Comparison of ENCODE assay signal across 26 mouse cellular contexts in genomic region chr2:28954595-28954994, GRCm38 (mm10). TPM values are rescaled to one million over a fixed set of nuclear protein-coding genes. Genes with fewer than 3 reads are reported as not detected.
DNase-seq lines count a peak whose midpoint lies in the region; ATAC-seq and TF ChIP-seq lines count a peak whose summit lies in the region.
"Had no signal": no experiment of that assay in that cellular context is flagged by ENCODE, and none has a peak within 500 bp of the region (broad histone marks: within the 10 kb centered on the region; RNA-seq: fewer than 3 reads in every experiment).

No protein-coding gene starts in this region.

- TF ChIP-seq CTCF in midbrain, postnatal 0 days (IDR thresholded peaks at IDR 0.05), result no peak
- TF ChIP-seq CTCF in liver, postnatal 0 days (IDR thresholded peaks at IDR 0.05; ENCODE audit: low read depth), result no peak
- no peak for TF ChIP-seq CTCF in lung, postnatal 0 days (IDR thresholded peaks at IDR 0.05)

- 0 out of 2 replicates have a peak, but pooled peaks cover 2% of the 10 kb centered on the region for H3K36me3 ChIP-seq in hindbrain, embryonic 11.5 days (ENCODE audit: control insufficient read depth, insufficient read depth, low read length)
- no peaks in the 10 kb centered on the region for H3K36me3 ChIP-seq in hindbrain, embryonic 12.5 days
- H3K36me3 ChIP-seq in midbrain, postnatal 0 days (ENCODE audit: insufficient read depth, low read length), result no peaks in the 10 kb centered on the region
- H3K36me3 ChIP-seq in midbrain, embryonic 16.5 days (ENCODE audit: control insufficient read depth, insufficient read depth, low read length), result no peaks in the 10 kb centered on the region
- no peaks in the 10 kb centered on the region for H3K36me3 ChIP-seq in embryonic facial prominence, embryonic 11.5 days (replicated peaks; ENCODE audit: control insufficient read depth, insufficient read depth, low read depth, low read length)
- no peaks in the 10 kb centered on the region for H3K36me3 ChIP-seq in liver, postnatal 0 days (replicated peaks; ENCODE audit: insufficient read depth, low read length)
- no peaks in the 10 kb centered on the region for H3K36me3 ChIP-seq in lung, postnatal 0 days (ENCODE audit: insufficient read depth, low read length)
- H3K36me3 ChIP-seq: embryonic facial prominence, embryonic 12.5 days; forebrain, embryonic 12.5 days; heart, embryonic 10.5 days; hindbrain, embryonic 15.5 days had no signal

- no peak for ATAC-seq in hindbrain, embryonic 11.5 days (ENCODE audit: low FRiP score)
- no peak for ATAC-seq in hindbrain, embryonic 12.5 days (ENCODE audit: low FRiP score)
- no peak for ATAC-seq in midbrain, postnatal 0 days (ENCODE audit: low FRiP score)
- no peak for ATAC-seq in midbrain, embryonic 16.5 days
- ATAC-seq in embryonic facial prominence, embryonic 11.5 days (replicated peaks; ENCODE audit: insufficient number of reproducible peaks, low FRiP score, low TSS enrichment, low read depth), result 0 out of 2 replicates have a peak, but pooled peaks have one; percentile 29
- no peak for ATAC-seq in liver, postnatal 0 days
- ATAC-seq in lung, postnatal 0 days, result no peak
- ATAC-seq: activated CD4-positive, CD25-positive, alpha-beta regulatory T cell, adult 4 months; forebrain, embryonic 16.5 days; Patski had no signal

- no peak for TF ChIP-seq EP300 in liver, postnatal 0 days (IDR thresholded peaks at IDR 0.05; ENCODE audit: low read depth)
- no peak for TF ChIP-seq EP300 in lung, postnatal 0 days (IDR thresholded peaks at IDR 0.05)

- H3K9me3 ChIP-seq in hindbrain, embryonic 11.5 days (ENCODE audit: control insufficient read depth, low read length), result no peaks in the 10 kb centered on the region
- no peaks in the 10 kb centered on the region for H3K9me3 ChIP-seq in hindbrain, embryonic 12.5 days (replicated peaks)
- no peaks in the 10 kb centered on the region for H3K9me3 ChIP-seq in midbrain, postnatal 0 days (ENCODE audit: low read length)
- no peaks in the 10 kb centered on the region for H3K9me3 ChIP-seq in midbrain, embryonic 16.5 days (replicated peaks; ENCODE audit: control insufficient read depth, low read length, poor library complexity, severe bottlenecking)
- no peaks in the 10 kb centered on the region for H3K9me3 ChIP-seq in embryonic facial prominence, embryonic 11.5 days (replicated peaks; ENCODE audit: control insufficient read depth, low read length)
- no peaks in the 10 kb centered on the region for H3K9me3 ChIP-seq in liver, postnatal 0 days (ENCODE audit: low read length)
- H3K9me3 ChIP-seq in lung, postnatal 0 days (ENCODE audit: low read length), result no peaks in the 10 kb centered on the region
- H3K9me3 ChIP-seq: embryonic facial prominence, embryonic 12.5 days; forebrain, embryonic 12.5 days; heart, embryonic 10.5 days; hindbrain, embryonic 15.5 days had no signal

- H3K9ac ChIP-seq in hindbrain, embryonic 11.5 days (ENCODE audit: low read depth, low read length), result no peak overlapping the region
- no peak overlapping the region for H3K9ac ChIP-seq in hindbrain, embryonic 12.5 days
- no peak overlapping the region for H3K9ac ChIP-seq in midbrain, postnatal 0 days (replicated peaks; ENCODE audit: low read length, poor library complexity, severe bottlenecking)
- no peak overlapping the region for H3K9ac ChIP-seq in midbrain, embryonic 16.5 days (ENCODE audit: low read depth, low read length)
- no peak overlapping the region for H3K9ac ChIP-seq in embryonic facial prominence, embryonic 11.5 days (replicated peaks; ENCODE audit: low read length)
- no peak overlapping the region for H3K9ac ChIP-seq in liver, postnatal 0 days (replicated peaks)
- H3K9ac ChIP-seq in lung, postnatal 0 days (replicated peaks; ENCODE audit: low read depth), result no peak overlapping the region
- H3K9ac ChIP-seq: embryonic facial prominence, embryonic 12.5 days; forebrain, embryonic 12.5 days; hindbrain, embryonic 15.5 days had no signal

- 65% methylated on average over 9 of the region's 9 CpGs for WGBS in hindbrain, embryonic 11.5 days
- WGBS in hindbrain, embryonic 12.5 days, result 67% methylated on average over 9 of the region's 9 CpGs
- WGBS in midbrain, postnatal 0 days, result 82% methylated on average over 9 of the region's 9 CpGs
- WGBS in midbrain, embryonic 16.5 days, result 77% methylated on average over 9 of the region's 9 CpGs
- WGBS in embryonic facial prominence, embryonic 11.5 days, result 75% methylated on average over 9 of the region's 9 CpGs
- WGBS in liver, postnatal 0 days (ENCODE audit: insufficient replicate concordance), result 81% methylated on average over 9 of the region's 9 CpGs
- 79% methylated on average over 9 of the region's 9 CpGs for WGBS in lung, postnatal 0 days

- peaks cover 4% of the 10 kb centered on the region; the same call in 1 of the 2 replicates for H3K4me1 ChIP-seq in hindbrain, embryonic 11.5 days (replicated peaks; ENCODE audit: control insufficient read depth, insufficient read depth, low read length)
- peaks cover 7% of the 10 kb centered on the region for H3K4me1 ChIP-seq in hindbrain, embryonic 12.5 days
- H3K4me1 ChIP-seq in midbrain, postnatal 0 days (ENCODE audit: insufficient read depth, low read length), result peaks cover 4% of the 10 kb centered on the region; the same call in 1 of the 2 replicates
- H3K4me1 ChIP-seq in midbrain, embryonic 16.5 days (ENCODE audit: control insufficient read depth, insufficient read depth, low read length), result no peaks in the 10 kb centered on the region; the same call in 1 of the 2 replicates
- H3K4me1 ChIP-seq in embryonic facial prominence, embryonic 11.5 days (ENCODE audit: control insufficient read depth, insufficient read depth, low read length), result no peaks in the 10 kb centered on the region
- H3K4me1 ChIP-seq in liver, postnatal 0 days (ENCODE audit: insufficient read depth), result no peaks in the 10 kb centered on the region
- H3K4me1 ChIP-seq in lung, postnatal 0 days (ENCODE audit: insufficient read depth, low read depth, low read length), result no peaks in the 10 kb centered on the region
- H3K4me1 ChIP-seq: embryonic facial prominence, embryonic 12.5 days; forebrain, embryonic 12.5 days; hindbrain, embryonic 15.5 days had no signal

- no peak overlapping the region for H3K4me2 ChIP-seq in hindbrain, embryonic 11.5 days (replicated peaks; ENCODE audit: low read depth, low read length)
- H3K4me2 ChIP-seq in hindbrain, embryonic 12.5 days (replicated peaks), result no peak overlapping the region
- no peak overlapping the region for H3K4me2 ChIP-seq in midbrain, postnatal 0 days (ENCODE audit: low read depth, low read length, poor library complexity, severe bottlenecking)
- no peak overlapping the region for H3K4me2 ChIP-seq in midbrain, embryonic 16.5 days (ENCODE audit: low read length)
- no peak overlapping the region for H3K4me2 ChIP-seq in embryonic facial prominence, embryonic 11.5 days (ENCODE audit: low read depth, low read length)
- H3K4me2 ChIP-seq in liver, postnatal 0 days (ENCODE audit: low read depth, low read length), result no peak overlapping the region
- no peak overlapping the region for H3K4me2 ChIP-seq in lung, postnatal 0 days (replicated peaks; ENCODE audit: low read depth, low read length)
- H3K4me2 ChIP-seq: embryonic facial prominence, embryonic 12.5 days; forebrain, embryonic 12.5 days; hindbrain, embryonic 15.5 days had no signal

- H3K4me3 ChIP-seq in hindbrain, embryonic 11.5 days (ENCODE audit: low read depth, low read length), result no peak overlapping the region
- H3K4me3 ChIP-seq in hindbrain, embryonic 12.5 days, result no peak overlapping the region
- no peak overlapping the region for H3K4me3 ChIP-seq in midbrain, postnatal 0 days (ENCODE audit: low read depth, low read length)
- H3K4me3 ChIP-seq in midbrain, embryonic 16.5 days (ENCODE audit: low read depth, low read length), result no peak overlapping the region
- no peak overlapping the region for H3K4me3 ChIP-seq in embryonic facial prominence, embryonic 11.5 days (ENCODE audit: low read depth, low read length)
- H3K4me3 ChIP-seq in liver, postnatal 0 days (ENCODE audit: low read depth, low read length), result no peak overlapping the region
- no peak overlapping the region for H3K4me3 ChIP-seq in lung, postnatal 0 days (ENCODE audit: low read depth, low read length)
- H3K4me3 ChIP-seq: embryonic facial prominence, embryonic 12.5 days; forebrain, embryonic 12.5 days; heart, embryonic 10.5 days; hindbrain, embryonic 15.5 days had no signal

- no peak overlapping the region for H3K27ac ChIP-seq in hindbrain, embryonic 11.5 days (ENCODE audit: low read depth, low read length)
- H3K27ac ChIP-seq in hindbrain, embryonic 12.5 days, result no peak overlapping the region
- H3K27ac ChIP-seq in midbrain, postnatal 0 days (ENCODE audit: low read depth, low read length), result no peak overlapping the region
- no peak overlapping the region for H3K27ac ChIP-seq in midbrain, embryonic 16.5 days (ENCODE audit: low read length)
- H3K27ac ChIP-seq in embryonic facial prominence, embryonic 11.5 days (replicated peaks; ENCODE audit: low read depth, low read length), result no peak overlapping the region
- no peak overlapping the region for H3K27ac ChIP-seq in liver, postnatal 0 days (ENCODE audit: low read depth)
- no peak overlapping the region for H3K27ac ChIP-seq in lung, postnatal 0 days (ENCODE audit: low read length)
- H3K27ac ChIP-seq: embryonic facial prominence, embryonic 12.5 days; forebrain, embryonic 12.5 days; heart, embryonic 10.5 days; hindbrain, embryonic 15.5 days had no signal

- peak; percentile 30 for DNase-seq in hindbrain, embryonic 11.5 days (ENCODE audit: low spot score)
- peak; percentile 52 for DNase-seq in midbrain, postnatal 0 days (ENCODE audit: low spot score)
- DNase-seq in embryonic facial prominence, embryonic 11.5 days (ENCODE audit: low spot score), result no peak
- DNase-seq in liver, postnatal 0 days, result no peak
- DNase-seq in lung, postnatal 0 days (ENCODE audit: low spot score), result no peak
- DNase-seq: adrenal gland, postnatal 14 days; cerebellum, adult 8-10 months; cerebellum, postnatal 25 days; gastrocnemius, postnatal 10 days; heart, adult 18-20 months; heart, postnatal 10 days; heart, postnatal 4 days had no signal

- H3K27me3 ChIP-seq in hindbrain, embryonic 11.5 days (ENCODE audit: control insufficient read depth, insufficient read depth, low read length), result no peaks in the 10 kb centered on the region; the same call in 1 of the 2 replicates
- peaks cover 50% of the 10 kb centered on the region for H3K27me3 ChIP-seq in hindbrain, embryonic 12.5 days
- H3K27me3 ChIP-seq in midbrain, postnatal 0 days (ENCODE audit: insufficient read depth, low read length), result no peaks in the 10 kb centered on the region
- no peaks in the 10 kb centered on the region for H3K27me3 ChIP-seq in midbrain, embryonic 16.5 days (ENCODE audit: control insufficient read depth, insufficient read depth, low read depth, low read length)
- H3K27me3 ChIP-seq in embryonic facial prominence, embryonic 11.5 days (ENCODE audit: control insufficient read depth, insufficient read depth, low read length), result 0 out of 2 replicates have a peak, but pooled peaks cover 2% of the 10 kb centered on the region
- H3K27me3 ChIP-seq in liver, postnatal 0 days (ENCODE audit: insufficient read depth, low read length), result no peaks in the 10 kb centered on the region
- no peaks in the 10 kb centered on the region for H3K27me3 ChIP-seq in lung, postnatal 0 days (replicated peaks; ENCODE audit: insufficient read depth, low read length)
- H3K27me3 ChIP-seq: embryonic facial prominence, embryonic 12.5 days; hindbrain, embryonic 15.5 days had no signal

RNA-seq across cellular contexts. Expression of gene Barhl1, which starts 38.1 kb away (rescaled TPM):
- 9.4 and 9.9 TPM in 2 replicates for polyA plus RNA-seq in hindbrain, embryonic 11.5 days (2014; fragmentation: Nextera tagmentation; extraction: Ambion mirVana)
- polyA plus RNA-seq in hindbrain, embryonic 12.5 days (2016; fragmentation: Nextera tagmentation; extraction: Ambion mirVana), result 9.0 and 9.9 TPM in 2 replicates
- total RNA-seq in midbrain, postnatal 0 days (2014; rRNA removed), result 36.8 and 49.0 TPM in 2 replicates
- 36.8 and 36.9 TPM in 2 replicates for polyA plus RNA-seq in midbrain, postnatal 0 days (2015; fragmentation: Nextera tagmentation; extraction: Ambion mirVana)
- polyA plus RNA-seq in midbrain, embryonic 16.5 days (2015; fragmentation: Nextera tagmentation; extraction: Ambion mirVana), result 28.9 and 35.2 TPM in 2 replicates
- 0.83 and 0.89 TPM in 2 replicates for polyA plus RNA-seq in embryonic facial prominence, embryonic 11.5 days (2014; fragmentation: Nextera tagmentation; extraction: Ambion mirVana)
- not detected in 2 replicates for polyA plus RNA-seq in liver, postnatal 0 days (2015; fragmentation: Nextera tagmentation; extraction: Ambion mirVana)
- polyA plus RNA-seq in lung, postnatal 0 days (2015; fragmentation: Nextera tagmentation; extraction: Ambion mirVana), result 0.06 TPM in 1 of 2 replicates, not detected in the other
- total RNA-seq: adrenal gland, adult 18-20 months; adrenal gland, postnatal 14 days; CH12.LX; gastrocnemius, postnatal 10 days; gastrocnemius, postnatal 4 days; heart, adult 18-20 months; heart, postnatal 10 days; heart, postnatal 4 days had no signal
- polyA plus RNA-seq: activated CD4-positive, CD25-positive, alpha-beta regulatory T cell, adult 4 months; heart, embryonic 10.5 days; heart, embryonic 14.5 days; intestine, embryonic 14.5 days had no signal

Comparison
In these comparisons a context has a peak if more than half of its experiments do, and no peak if none do; other contexts are left out.
1. DNase-seq: peak in hindbrain, embryonic 11.5 days (single experiment) and midbrain, postnatal 0 days (single experiment); none in embryonic facial prominence, embryonic 11.5 days (single experiment), liver, postnatal 0 days (single experiment) and lung, postnatal 0 days (single experiment).